Comparison of ENCODE assay signal across 10 mouse cellular contexts in the genomic region with DNA sequence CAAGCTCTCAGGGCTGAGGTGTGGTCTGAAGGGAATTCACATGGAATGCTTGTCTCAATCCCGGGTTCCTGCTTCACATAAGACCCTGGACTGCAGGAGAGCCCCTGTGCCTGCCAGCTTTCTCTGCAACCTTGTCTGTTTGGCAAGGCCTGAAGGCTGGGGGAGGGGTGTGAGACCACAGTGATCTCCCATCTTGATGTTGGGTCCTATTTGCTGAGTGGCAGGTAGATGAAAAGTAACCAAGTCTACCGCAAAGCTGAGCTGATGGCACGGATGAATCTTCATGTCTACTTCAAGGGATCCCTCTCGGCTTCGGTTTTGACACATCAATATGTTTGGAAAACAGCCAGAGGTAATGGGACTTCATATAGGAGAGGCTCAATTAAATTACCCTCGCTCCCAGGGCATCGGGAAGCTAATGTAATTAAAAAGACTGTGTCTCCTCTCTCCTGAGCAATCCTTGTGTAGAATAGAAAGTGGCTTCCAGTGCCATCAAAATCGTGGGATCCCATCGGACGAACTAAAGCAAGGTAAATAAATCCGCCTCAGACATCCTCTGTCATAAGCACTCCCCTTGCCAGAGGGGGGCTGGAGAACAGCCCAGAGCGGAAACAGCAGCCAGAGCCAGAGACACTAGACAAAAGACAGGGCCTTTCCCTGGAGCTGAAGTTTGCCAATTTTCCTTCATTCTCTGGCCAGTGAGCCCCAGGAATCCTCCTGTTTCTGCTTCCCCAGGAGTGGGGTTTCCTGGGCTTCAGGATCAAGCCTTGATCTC. TPM values are rescaled to one million over a fixed set of nuclear protein-coding genes. Genes with fewer than 3 reads are reported as not detected.
DNase-seq lines count a peak whose midpoint lies in the region; ATAC-seq and TF ChIP-seq lines count a peak whose summit lies in the region.
"Had no signal": no experiment of that assay in that cellular context is flagged by ENCODE, and none has a peak within 500 bp of the region (broad histone marks: within the 10 kb centered on the region; RNA-seq: fewer than 3 reads in every experiment).

No protein-coding gene starts in this region.

- no peaks in the 10 kb centered on the region for H3K36me3 ChIP-seq in lung, postnatal 0 days (ENCODE audit: insufficient read depth, low read length)

- H3K9ac ChIP-seq in lung, postnatal 0 days (replicated peaks; ENCODE audit: low read depth): no peak overlapping the region

- intact Hi-C loops in heart, postnatal 36 days (cut with DNase I): no loop called here

- ATAC-seq in lung, postnatal 0 days: peak; percentile 57; the same call in 1 of the 2 replicates
- no peak for ATAC-seq in erythroblast, adult 5-6 weeks (replicated peaks; ENCODE audit: low FRiP score, poor library complexity, severe bottlenecking)
- ATAC-seq in megakaryocyte-erythroid progenitor cell, adult 5-6 weeks (replicated peaks; ENCODE audit: low FRiP score, low TSS enrichment, poor library complexity, severe bottlenecking): no peak

- no peak for DNase-seq in layer of hippocampus, adult 2 months (ENCODE audit: low spot score in 2 of 2)
- DNase-seq in layer of hippocampus, adult 11-12 months (ENCODE audit: low spot score): no peak
- DNase-seq in cerebellum, postnatal 10 days: peak; percentile 87 to 92
- DNase-seq in heart, postnatal 36 days: peak; percentile 29 to 53
- peak; percentile 51 for DNase-seq in lung, postnatal 0 days (ENCODE audit: low spot score)
- no peak for DNase-seq in retina, embryonic 14.5 days (ENCODE audit: low spot score)

- peak overlapping the region; percentile 98; the same call in 1 of the 2 replicates for H3K27ac ChIP-seq in layer of hippocampus, adult 2 months
- H3K27ac ChIP-seq in lung, postnatal 0 days (ENCODE audit: low read length): no peak overlapping the region
- H3K27ac ChIP-seq: macrophage had no signal

- H3K4me2 ChIP-seq in lung, postnatal 0 days (replicated peaks; ENCODE audit: low read depth, low read length): no peak overlapping the region

- TF ChIP-seq CTCF in layer of hippocampus, adult 2 months (conservative IDR thresholded peaks at IDR 0.05): no peak
- no peak for TF ChIP-seq CTCF in lung, postnatal 0 days (IDR thresholded peaks at IDR 0.05)

- no peaks in the 10 kb centered on the region for H3K9me3 ChIP-seq in lung, postnatal 0 days (ENCODE audit: low read length)

- TF ChIP-seq EP300 in lung, postnatal 0 days (IDR thresholded peaks at IDR 0.05): 0 out of 2 replicates have a peak, but pooled peaks have one; percentile 11

- H3K4me1 ChIP-seq in lung, postnatal 0 days (ENCODE audit: insufficient read depth, low read depth, low read length): no peaks in the 10 kb centered on the region

- 31% methylated on average over 12 of the region's 12 CpGs for WGBS in lung, postnatal 0 days

- no peaks in the 10 kb centered on the region for H3K27me3 ChIP-seq in lung, postnatal 0 days (replicated peaks; ENCODE audit: insufficient read depth, low read length)

- no peak overlapping the region; the same call in 1 of the 2 replicates for H3K4me3 ChIP-seq in layer of hippocampus, adult 2 months
- no peak overlapping the region for H3K4me3 ChIP-seq in lung, postnatal 0 days (ENCODE audit: low read depth, low read length)
- H3K4me3 ChIP-seq: erythroblast, embryonic 14.5 days had no signal

RNA-seq across cellular contexts. Expression of a gene that starts 28.0 kb away (rescaled TPM):
- total RNA-seq in layer of hippocampus, adult 2 months (2021): 100 to 1,000 TPM; 233 to 235 TPM
- under 1 TPM; 0.11 to 0.14 TPM for total RNA-seq in heart, postnatal 36 days (2021)
- polyA plus RNA-seq in lung, postnatal 0 days (2015; fragmentation: Nextera tagmentation; extraction: Ambion mirVana): 0.11 and 0.13 TPM in 2 replicates
- not detected in 2 replicates for total RNA-seq in erythroblast, adult 5-6 weeks (2015; ENCODE audit: low replicate concordance)
- not detected in 2 replicates for total RNA-seq in erythroblast, adult 5-6 weeks (2017; ENCODE audit: low replicate concordance)
- total RNA-seq in megakaryocyte-erythroid progenitor cell, adult 5-6 weeks (2014; fragmentation: Nextera tagmentation): not detected in 2 replicates
- not detected in 2 replicates for total RNA-seq in megakaryocyte-erythroid progenitor cell, adult 5-6 weeks (2017)
- polyA plus RNA-seq: erythroblast, embryonic 14.5 days; macrophage had no signal

Comparison
In these comparisons a context has a peak if more than half of its experiments do, and no peak if none do; other contexts are left out.
1. DNase-seq: peak in cerebellum, postnatal 10 days (2 of 2), heart, postnatal 36 days (2 of 2) and lung, postnatal 0 days (single experiment); none in layer of hippocampus, adult 2 months (0 of 2), layer of hippocampus, adult 11-12 months (single experiment) and retina, embryonic 14.5 days (single experiment).
2. RNA of a gene that starts 28.0 kb away (total RNA-seq): 233 to 235 TPM in layer of hippocampus, adult 2 months; 0.11 to 0.14 TPM in heart, postnatal 36 days, not detected in erythroblast, adult 5-6 weeks and not detected in megakaryocyte-erythroid progenitor cell, adult 5-6 weeks; every median in the first group is over 100 times any median in the second.